Mouse (Mus musculus) CH12.LX (cell line): ENCODE measurements at regions not wholly inside any gene's neighbourhood (a gene's known extent, or its start where the extent isn't known, plus 50 kb on each side); places are given as distances from the start of the nearest gene placed in this dataset.

Source experiments
- EP300 ChIP-seq: IDR thresholded peaks from 2 replicates; pipeline ENCODE4 v1.6.1; 2011; ENCODE audit warnings: low read length, improper control_type of control experiment
- JUND ChIP-seq: conservative IDR thresholded peaks from 2 replicates; pipeline ENCODE4 v1.6.1; 2011; ENCODE audit warnings: low read depth, low read length, improper control_type of control experiment
- POLR2A ChIP-seq: IDR thresholded peaks from 2 replicates; pipeline ENCODE4 v1.6.1; 2011; ENCODE audit warnings: low read depth, mild to moderate bottlenecking, improper control_type of control experiment, low read length
- ZKSCAN1 ChIP-seq: IDR thresholded peaks from 2 replicates; pipeline ENCODE4 v1.6.1; 2012; ENCODE audit warnings: low read depth, inconsistent platforms, low read length, improper control_type of control experiment, borderline replicate concordance

DNA sequence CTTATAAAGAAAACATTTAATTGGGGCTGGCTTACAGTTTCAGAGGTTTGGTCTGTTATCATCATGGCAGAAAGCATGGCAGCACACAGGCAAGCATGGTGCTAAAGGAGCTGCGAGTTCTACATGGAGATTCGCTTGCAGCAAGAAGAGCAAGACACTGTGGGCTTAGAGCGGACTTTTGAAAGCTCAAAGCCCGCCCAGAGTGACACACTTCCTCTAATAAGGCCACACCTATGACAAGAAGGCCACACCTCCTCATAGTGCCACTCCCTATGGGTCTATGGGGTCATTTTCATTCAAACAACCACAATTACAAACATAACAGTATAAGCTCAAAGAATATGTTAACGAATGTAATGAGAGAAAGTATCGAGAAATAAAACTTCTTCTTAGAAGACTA lies 120.1 kb downstream of the Fgf18 start:
- TF ChIP-seq EP300 (no peak), JUND (no peak), POLR2A (no peak), ZKSCAN1 (no peak)
